Mouse (Mus musculus) ES-E14 (cell line): ENCODE measurements around the gene 4930415O20Rik.

Experiments
- HCFC1 ChIP-seq: IDR thresholded peaks from 2 replicates; pipeline ENCODE4 v1.6.1; 2012; ENCODE audit warnings: low read length, inconsistent platforms, borderline replicate concordance; ENCODE audit not compliant: insufficient read depth
- ZNF384 ChIP-seq: IDR thresholded peaks from 2 replicates; pipeline ENCODE4 v1.6.1; 2012; ENCODE audit warnings: low read depth, low read length, inconsistent platforms

- no peak for TF ChIP-seq ZNF384
- TF ChIP-seq HCFC1, result no peak
Observed at GRCm38 (mm10) chr15:98569216-98569615, 1.6 kb upstream of the 4930415O20Rik start.
